In the genomic region with DNA sequence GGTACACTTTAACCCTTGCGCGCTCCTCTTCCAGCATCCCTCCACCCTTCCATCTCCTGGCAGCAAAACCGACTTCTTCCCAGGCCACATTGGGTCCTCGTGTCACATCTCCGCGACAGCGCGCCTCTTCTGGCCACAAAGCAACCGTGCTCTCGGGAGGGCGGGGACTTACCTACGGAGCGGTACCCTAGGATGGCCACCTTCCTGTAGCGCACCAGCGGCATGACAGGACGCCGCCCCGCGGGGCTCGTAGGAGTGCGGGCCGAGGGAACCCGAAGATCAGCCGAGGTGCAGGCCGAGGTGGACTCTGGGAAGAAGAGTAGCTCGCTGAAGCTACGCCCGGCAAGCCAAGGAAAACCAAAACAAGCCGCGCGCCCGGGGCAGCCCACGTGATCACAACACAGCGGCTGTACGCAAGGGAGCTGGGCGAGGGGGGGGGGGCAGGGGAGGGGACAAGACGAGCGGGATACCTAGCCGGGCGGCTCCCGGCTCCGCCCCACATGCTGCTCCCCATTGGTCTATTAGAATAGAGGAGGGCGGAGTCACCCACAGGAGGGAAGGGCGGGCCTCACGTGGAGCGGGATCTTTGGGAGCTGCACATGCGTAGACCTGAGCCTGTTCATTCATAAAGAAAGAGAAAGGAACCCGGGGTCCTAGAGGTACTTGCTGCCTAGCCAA, we compare ENCODE assay signal across 8 mouse cellular contexts. TPM values are rescaled to one million over a fixed set of nuclear protein-coding genes. Genes with fewer than 3 reads are reported as not detected.
DNase-seq lines count a peak whose midpoint lies in the region; ATAC-seq and TF ChIP-seq lines count a peak whose summit lies in the region.

No protein-coding gene starts in this region.

- TF ChIP-seq CTCF in E14TG2a.4 (conservative IDR thresholded peaks at IDR 0.05; ENCODE audit: low read length), result no peak
- TF ChIP-seq CTCF in testis, adult 2 months (IDR thresholded peaks at IDR 0.05; ENCODE audit: control insufficient read depth, insufficient read depth, insufficient replicate concordance, low read depth, low read length), result no peak

- no peaks in the 10 kb centered on the region for H3K27me3 ChIP-seq in E14TG2a.4 (ENCODE audit: insufficient read depth, low read length)
- no peaks in the 10 kb centered on the region for H3K27me3 ChIP-seq in forebrain, embryonic 11.5 days (ENCODE audit: control insufficient read depth, insufficient read depth, low read length)
- H3K27me3 ChIP-seq in heart, embryonic 16.5 days (ENCODE audit: control insufficient read depth, insufficient read depth, low read length), result no peaks in the 10 kb centered on the region
- H3K27me3 ChIP-seq in liver, embryonic 16.5 days (ENCODE audit: control insufficient read depth, insufficient read depth, low read depth, low read length), result no peaks in the 10 kb centered on the region
- H3K27me3 ChIP-seq in neural tube, embryonic 13.5 days, result no peaks in the 10 kb centered on the region
- no peaks in the 10 kb centered on the region for H3K27me3 ChIP-seq in testis, adult 2 months (ENCODE audit: control insufficient read depth, insufficient read depth, low read length)

- H3K9me3 ChIP-seq in E14TG2a.4 (ENCODE audit: low read length), result no peaks in the 10 kb centered on the region
- H3K9me3 ChIP-seq in forebrain, embryonic 11.5 days (ENCODE audit: control insufficient read depth, low read length), result no peaks in the 10 kb centered on the region
- H3K9me3 ChIP-seq in heart, embryonic 16.5 days (replicated peaks; ENCODE audit: control insufficient read depth, low read length), result no peaks in the 10 kb centered on the region
- no peaks in the 10 kb centered on the region for H3K9me3 ChIP-seq in liver, embryonic 16.5 days (replicated peaks; ENCODE audit: control insufficient read depth, low read length)
- H3K9me3 ChIP-seq in neural tube, embryonic 13.5 days, result no peaks in the 10 kb centered on the region

- peak overlapping the region; percentile 91 for H3K4me3 ChIP-seq in E14TG2a.4 (replicated peaks; ENCODE audit: low read length)
- peak overlapping the region; percentile 53 for H3K4me3 ChIP-seq in forebrain, embryonic 11.5 days (ENCODE audit: low read depth, low read length)
- peak overlapping the region; percentile 71 for H3K4me3 ChIP-seq in heart, embryonic 16.5 days (ENCODE audit: low read length)
- H3K4me3 ChIP-seq in liver, embryonic 16.5 days (ENCODE audit: low read depth, low read length), result peak overlapping the region; percentile 84
- peak overlapping the region; percentile 68 for H3K4me3 ChIP-seq in neural tube, embryonic 13.5 days
- peak overlapping the region; percentile 60 for H3K4me3 ChIP-seq in testis, adult 2 months (ENCODE audit: control insufficient read depth, low read depth, low read length)

- peak; percentile 98 for ATAC-seq in forebrain, embryonic 11.5 days (replicated peaks; ENCODE audit: low FRiP score)
- peak; percentile 99 for ATAC-seq in heart, embryonic 16.5 days (replicated peaks; ENCODE audit: extremely low read depth, insufficient read depth, low FRiP score)
- ATAC-seq in liver, embryonic 16.5 days (ENCODE audit: low read depth), result peak; percentile 97
- peak; percentile 97 for ATAC-seq in neural tube, embryonic 13.5 days (ENCODE audit: low read depth)

- peaks cover 31% of the 10 kb centered on the region for H3K36me3 ChIP-seq in E14TG2a.4 (ENCODE audit: insufficient read depth, low read length)
- H3K36me3 ChIP-seq in forebrain, embryonic 11.5 days (ENCODE audit: control insufficient read depth, insufficient read depth, low read length), result no peaks in the 10 kb centered on the region
- H3K36me3 ChIP-seq in heart, embryonic 16.5 days (ENCODE audit: control insufficient read depth, insufficient read depth), result no peaks in the 10 kb centered on the region; the same call in 1 of the 2 replicates
- H3K36me3 ChIP-seq in liver, embryonic 16.5 days (ENCODE audit: control insufficient read depth, insufficient read depth), result no peaks in the 10 kb centered on the region
- peaks cover 11% of the 10 kb centered on the region for H3K36me3 ChIP-seq in neural tube, embryonic 13.5 days
- H3K36me3 ChIP-seq in testis, adult 2 months (ENCODE audit: control insufficient read depth, insufficient read depth, low read length), result no peaks in the 10 kb centered on the region

- H3K4me2 ChIP-seq in forebrain, embryonic 11.5 days (ENCODE audit: low read depth, low read length, severe bottlenecking), result peak overlapping the region; percentile 78
- H3K4me2 ChIP-seq in heart, embryonic 16.5 days (ENCODE audit: low read depth, low read length), result peak overlapping the region; percentile 81
- H3K4me2 ChIP-seq in liver, embryonic 16.5 days (ENCODE audit: low read depth, low read length), result peak overlapping the region; percentile 97
- H3K4me2 ChIP-seq in neural tube, embryonic 13.5 days, result peak overlapping the region; percentile 78

- WGBS in forebrain, embryonic 11.5 days, result 1% methylated on average over 48 of the region's 48 CpGs
- under 1% methylated on average over 47 of the region's 48 CpGs for WGBS in heart, embryonic 16.5 days
- WGBS in liver, embryonic 16.5 days (ENCODE audit: insufficient replicate concordance), result under 1% methylated on average over 48 of the region's 48 CpGs
- under 1% methylated on average over 45 of the region's 48 CpGs for WGBS in neural tube, embryonic 13.5 days

- H3K27ac ChIP-seq in forebrain, embryonic 11.5 days (ENCODE audit: low read depth, low read length), result peak overlapping the region; percentile 14; the same call in 1 of the 2 replicates
- peak overlapping the region; percentile 50 for H3K27ac ChIP-seq in heart, embryonic 16.5 days (ENCODE audit: low read length)
- H3K27ac ChIP-seq in liver, embryonic 16.5 days (ENCODE audit: low read length), result peak overlapping the region; percentile 94
- peak overlapping the region; percentile 91 for H3K27ac ChIP-seq in neural tube, embryonic 13.5 days (replicated peaks)
- no peak overlapping the region for H3K27ac ChIP-seq in testis, adult 2 months (ENCODE audit: control insufficient read depth, insufficient read depth, low read depth, low read length)

- peak; percentile 93 for DNase-seq in c-Kit-positive CD71-positive TER-119-negative erythroid progenitor cells, embryonic 14.5 days (ENCODE audit: low read depth)
- peak; percentile 98 for DNase-seq in forebrain, embryonic 11.5 days (ENCODE audit: low spot score)
- DNase-seq in kidney, postnatal 4 days, result peak; percentile 91 to 95

- H3K4me1 ChIP-seq in E14TG2a.4 (replicated peaks; ENCODE audit: low read depth, low read length), result peaks cover 60% of the 10 kb centered on the region
- peaks cover 2% of the 10 kb centered on the region; the same call in 1 of the 2 replicates for H3K4me1 ChIP-seq in forebrain, embryonic 11.5 days (replicated peaks; ENCODE audit: control insufficient read depth, insufficient read depth, low read length)
- H3K4me1 ChIP-seq in heart, embryonic 16.5 days (ENCODE audit: control insufficient read depth, insufficient read depth, low read length), result peaks cover 8% of the 10 kb centered on the region
- H3K4me1 ChIP-seq in liver, embryonic 16.5 days (ENCODE audit: control insufficient read depth, low read depth, low read length), result peaks cover 22% of the 10 kb centered on the region
- H3K4me1 ChIP-seq in neural tube, embryonic 13.5 days (replicated peaks), result peaks cover 26% of the 10 kb centered on the region
- H3K4me1 ChIP-seq in testis, adult 2 months (ENCODE audit: control insufficient read depth, insufficient read depth, low read length), result no peaks in the 10 kb centered on the region; the same call in 1 of the 2 replicates

- peak overlapping the region; percentile 73 for H3K9ac ChIP-seq in forebrain, embryonic 11.5 days (ENCODE audit: low read length)
- H3K9ac ChIP-seq in heart, embryonic 16.5 days (ENCODE audit: low read length), result peak overlapping the region; percentile 73
- H3K9ac ChIP-seq in liver, embryonic 16.5 days (ENCODE audit: low read depth, low read length), result peak overlapping the region; percentile 81
- H3K9ac ChIP-seq in neural tube, embryonic 13.5 days, result peak overlapping the region; percentile 74

- TF ChIP-seq POLR2A in testis, adult 2 months (IDR thresholded peaks at IDR 0.05; ENCODE audit: control insufficient read depth, low read depth, low read length), result no peak

RNA-seq across cellular contexts. Expression of a gene that starts 10.1 kb away (rescaled TPM):
- polyA plus RNA-seq in forebrain, embryonic 11.5 days (2014; fragmentation: Nextera tagmentation; extraction: Ambion mirVana), result 20.1 and 20.6 TPM in 2 replicates
- 8.5 and 8.6 TPM in 2 replicates for polyA plus RNA-seq in heart, embryonic 16.5 days (2015; fragmentation: Nextera tagmentation; extraction: Ambion mirVana)
- 3.9 and 4.0 TPM in 2 replicates for polyA plus RNA-seq in liver, embryonic 16.5 days (2015; fragmentation: Nextera tagmentation; extraction: Ambion mirVana)
- polyA plus RNA-seq in neural tube, embryonic 13.5 days (2015; fragmentation: Nextera tagmentation; extraction: Ambion mirVana), result 9.7 and 10.8 TPM in 2 replicates
- 17.0 and 17.4 TPM in 2 replicates for polyA plus RNA-seq in testis, adult 2 months (2012; rRNA removed)

RNA-seq across cellular contexts. Expression of a gene that starts 13.2 kb away (rescaled TPM):
- polyA plus RNA-seq in forebrain, embryonic 11.5 days (2014; fragmentation: Nextera tagmentation; extraction: Ambion mirVana), result 12.5 and 14.1 TPM in 2 replicates
- polyA plus RNA-seq in heart, embryonic 16.5 days (2015; fragmentation: Nextera tagmentation; extraction: Ambion mirVana), result 5.6 and 7.3 TPM in 2 replicates
- polyA plus RNA-seq in liver, embryonic 16.5 days (2015; fragmentation: Nextera tagmentation; extraction: Ambion mirVana), result 2.9 and 3.4 TPM in 2 replicates
- polyA plus RNA-seq in neural tube, embryonic 13.5 days (2015; fragmentation: Nextera tagmentation; extraction: Ambion mirVana), result 27.8 and 33.3 TPM in 2 replicates
- polyA plus RNA-seq in testis, adult 2 months (2012; rRNA removed), result 4.6 and 4.8 TPM in 2 replicates

RNA-seq across cellular contexts. Expression of a gene that starts 17.2 kb away (rescaled TPM):
- polyA plus RNA-seq in forebrain, embryonic 11.5 days (2014; fragmentation: Nextera tagmentation; extraction: Ambion mirVana), result 0.28 and 0.29 TPM in 2 replicates
- polyA plus RNA-seq in heart, embryonic 16.5 days (2015; fragmentation: Nextera tagmentation; extraction: Ambion mirVana), result 2.0 and 2.5 TPM in 2 replicates
- 0.11 TPM in 2 replicates for polyA plus RNA-seq in liver, embryonic 16.5 days (2015; fragmentation: Nextera tagmentation; extraction: Ambion mirVana)
- 3.1 and 4.3 TPM in 2 replicates for polyA plus RNA-seq in neural tube, embryonic 13.5 days (2015; fragmentation: Nextera tagmentation; extraction: Ambion mirVana)
- 9.4 and 10.8 TPM in 2 replicates for polyA plus RNA-seq in testis, adult 2 months (2012; rRNA removed)

RNA-seq across cellular contexts. Expression of a gene that starts 36.9 kb away (rescaled TPM):
- polyA plus RNA-seq in forebrain, embryonic 11.5 days (2014; fragmentation: Nextera tagmentation; extraction: Ambion mirVana), result 8.7 and 9.4 TPM in 2 replicates
- 13.3 and 13.9 TPM in 2 replicates for polyA plus RNA-seq in heart, embryonic 16.5 days (2015; fragmentation: Nextera tagmentation; extraction: Ambion mirVana)
- polyA plus RNA-seq in liver, embryonic 16.5 days (2015; fragmentation: Nextera tagmentation; extraction: Ambion mirVana), result 4.4 and 4.6 TPM in 2 replicates
- polyA plus RNA-seq in neural tube, embryonic 13.5 days (2015; fragmentation: Nextera tagmentation; extraction: Ambion mirVana), result 34.9 and 39.0 TPM in 2 replicates
- polyA plus RNA-seq in testis, adult 2 months (2012; rRNA removed), result 478 and 581 TPM in 2 replicates

RNA-seq across cellular contexts. Expression of a gene that starts 49.8 kb away (rescaled TPM):
- 89.4 and 92.5 TPM in 2 replicates for polyA plus RNA-seq in forebrain, embryonic 11.5 days (2014; fragmentation: Nextera tagmentation; extraction: Ambion mirVana)
- polyA plus RNA-seq in heart, embryonic 16.5 days (2015; fragmentation: Nextera tagmentation; extraction: Ambion mirVana), result 111 and 112 TPM in 2 replicates
- 86.8 and 90.6 TPM in 2 replicates for polyA plus RNA-seq in liver, embryonic 16.5 days (2015; fragmentation: Nextera tagmentation; extraction: Ambion mirVana)
- 71.8 and 79.4 TPM in 2 replicates for polyA plus RNA-seq in neural tube, embryonic 13.5 days (2015; fragmentation: Nextera tagmentation; extraction: Ambion mirVana)
- polyA plus RNA-seq in testis, adult 2 months (2012; rRNA removed), result 18.4 and 19.5 TPM in 2 replicates
